Mouse (Mus musculus) midbrain, postnatal 0 days (tissue): ENCODE measurements around the gene Ell. TPM values are rescaled to one million over a fixed set of nuclear protein-coding genes. Genes with fewer than 3 reads are reported as not detected.

Experiments used
- ATAC-seq: fragments of 200-750 bp; cut with Nextera tagmentation; 2 replicates; pipeline ENCODE4 v1.8.0; 2017; ENCODE audit warnings: moderate number of reproducible peaks, mild to moderate bottlenecking, moderate TSS enrichment, moderate library complexity; ENCODE audit not compliant: low FRiP score
- DNase-seq: peaks from one replicate; pipeline ENCODE4 v3.0.0-alpha.2; 2015; ENCODE audit warnings: low spot score
- H3K27ac ChIP-seq: fragments of 300-500 bp; sonication (generic); 2 replicates; pipeline ENCODE4 v1.5.1; 2014; ENCODE audit warnings: low read depth, mild to moderate bottlenecking, low read length, mixed read lengths
- H3K27me3 ChIP-seq: fragments of 300-500 bp; sonication (generic); 2 replicates; pipeline ENCODE4 v1.6.1; 2014; ENCODE audit warnings: low read length, control low read depth, mixed read lengths; ENCODE audit not compliant: insufficient read depth
- H3K36me3 ChIP-seq: fragments of 300-500 bp; sonication (generic); 2 replicates; pipeline ENCODE4 v1.6.1; 2014; ENCODE audit warnings: low read length, control low read depth, mixed read lengths; ENCODE audit not compliant: insufficient read depth
- H3K4me1 ChIP-seq: fragments of 300-500 bp; sonication (generic); 2 replicates; pipeline ENCODE4 v1.6.1; 2014; ENCODE audit warnings: mild to moderate bottlenecking, control low read depth, antibody characterized with exemption, low read length, mixed read lengths; ENCODE audit not compliant: insufficient read depth
- H3K4me2 ChIP-seq: fragments of 300-500 bp; sonication (generic); 2 replicates; pipeline ENCODE4 v1.6.1; 2014; ENCODE audit warnings: low read depth, mild to moderate bottlenecking, low read length, mixed read lengths; ENCODE audit not compliant: poor library complexity, severe bottlenecking
- H3K4me3 ChIP-seq: fragments of 300-500 bp; sonication (generic); 2 replicates; pipeline ENCODE4 v1.5.1; 2014; ENCODE audit warnings: low read depth, mild to moderate bottlenecking, low read length, moderate library complexity
- H3K9ac ChIP-seq: fragments of 300-500 bp; sonication (generic); replicated peaks from 2 replicates; pipeline ENCODE4 v1.6.1; 2014; ENCODE audit warnings: mild to moderate bottlenecking, low read length, moderate library complexity, mixed read lengths; ENCODE audit not compliant: poor library complexity, severe bottlenecking
- H3K9me3 ChIP-seq: fragments of 300-500 bp; sonication (generic); 2 replicates; pipeline ENCODE4 v1.6.1; 2016; ENCODE audit warnings: low read length, control low read depth
- CTCF ChIP-seq: IDR thresholded peaks from 2 replicates; pipeline ENCODE4 v1.5.1; 2016; ENCODE audit warnings: antibody characterized with exemption, mild to moderate bottlenecking
- WGBS: fragments of 180-500 bp; shearing (Covaris S2); extraction: QIAGEN DNeasy Blood & Tissue Kit; methylation state at CpG from one replicate; pipeline ENCODE4 v1.1.7; 2014; 5-methylcytosine and 5-hydroxymethylcytosine counted together
- polyA plus RNA-seq: library from polyadenylated mRNA; unstranded; fragments of >200 nt; fragmentation: Nextera tagmentation; extraction: Ambion mirVana; gene quantifications from 2 replicates; pipeline ENCODE4 v1.2.1, GENCODE M21; 2015
- total RNA-seq: library from RNA; depleted of rRNA; stranded (reverse); fragments of >200 nt; gene quantifications from 2 replicates; pipeline ENCODE4 v1.2.3, GENCODE M21; 2014

Ell gene
- total and polyA plus RNA-seq, 2 experiments from 2014 or later: 13.2 to 14.1 TPM

DNA sequence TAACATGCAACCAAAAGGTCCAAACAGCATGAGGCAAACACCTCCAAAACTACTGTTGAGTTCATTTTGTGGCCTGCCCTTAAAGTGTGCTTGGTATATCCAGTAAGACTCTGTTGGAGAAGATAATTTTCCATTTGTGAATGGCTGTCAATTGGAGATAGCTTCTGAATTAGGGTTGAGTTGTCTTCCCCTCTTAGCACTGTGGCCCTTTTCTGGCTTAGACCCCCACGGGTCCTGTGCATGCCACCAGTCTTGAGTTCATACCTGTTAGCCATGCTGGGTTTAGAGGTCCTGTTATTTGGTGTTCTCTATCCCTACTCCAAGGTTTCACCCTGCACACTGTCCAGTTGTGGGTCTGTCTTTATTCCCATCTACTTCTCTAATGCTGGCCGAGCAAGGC lies 27.5 kb upstream of the Ell start:
- Histone ChIP-seq H3K36me3 (peaks cover 14% of the 10 kb centered on the region; the same call in 1 of the 2 replicates), H3K27me3 (no peaks in the 10 kb centered on the region), H3K4me1 (peaks cover 7% of the 10 kb centered on the region; the same call in 1 of the 2 replicates), H3K9me3 (no peaks in the 10 kb centered on the region), H3K4me3 (no peak overlapping the region), H3K9ac (no peak overlapping the region), H3K4me2 (no peak overlapping the region), H3K27ac (no peak overlapping the region)
- WGBS: 98% methylated on average over 2 of the region's 2 CpGs
- TF ChIP-seq CTCF: no peak
- DNase-seq: no peak
- ATAC-seq: no peak

DNA sequence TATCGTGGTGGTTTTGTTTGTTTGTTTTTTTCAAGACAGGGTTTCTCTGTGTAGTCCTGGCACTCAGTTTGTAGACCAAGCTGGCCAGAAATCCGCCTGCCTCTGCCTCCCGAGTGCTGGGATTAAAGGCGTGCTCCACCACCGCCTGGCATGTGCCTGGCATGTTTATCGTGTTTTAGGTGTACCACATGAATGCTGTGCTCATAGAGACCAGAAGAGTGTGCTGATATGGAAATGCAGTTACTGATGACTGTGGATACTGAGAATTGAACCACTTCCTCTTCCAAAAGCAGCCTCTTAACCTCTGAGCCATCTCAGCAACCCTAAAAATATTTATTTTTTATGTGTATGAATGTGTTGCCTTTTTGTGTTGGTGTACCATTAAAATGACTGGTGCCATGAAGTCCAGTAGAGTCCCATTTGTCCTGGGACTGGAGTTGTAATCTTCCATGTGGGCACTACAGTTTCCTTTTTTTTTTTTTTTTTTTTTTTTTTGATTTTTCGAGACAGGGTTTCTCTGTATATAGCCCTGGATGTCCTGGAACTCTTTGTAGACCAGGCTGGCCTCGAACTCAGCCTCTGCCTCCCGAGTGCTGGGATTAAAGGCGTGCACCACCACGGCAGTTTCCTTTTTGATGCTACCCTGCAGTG lies 26.9 kb upstream of the Ell start:
- no peaks in the 10 kb centered on the region for H3K27me3 ChIP-seq
- 93% methylated on average over 11 of the region's 11 CpGs for WGBS
- peaks cover 16% of the 10 kb centered on the region for H3K36me3 ChIP-seq
- no peaks in the 10 kb centered on the region for H3K9me3 ChIP-seq
- TF ChIP-seq CTCF: no peak
- no peak overlapping the region for H3K4me2 ChIP-seq
- DNase-seq (no peak), ATAC-seq (no peak)
- no peak overlapping the region for H3K9ac ChIP-seq
- H3K4me1 ChIP-seq: peaks cover 7% of the 10 kb centered on the region; the same call in 1 of the 2 replicates
- H3K4me3 ChIP-seq: no peak overlapping the region
- no peak overlapping the region for H3K27ac ChIP-seq

DNA sequence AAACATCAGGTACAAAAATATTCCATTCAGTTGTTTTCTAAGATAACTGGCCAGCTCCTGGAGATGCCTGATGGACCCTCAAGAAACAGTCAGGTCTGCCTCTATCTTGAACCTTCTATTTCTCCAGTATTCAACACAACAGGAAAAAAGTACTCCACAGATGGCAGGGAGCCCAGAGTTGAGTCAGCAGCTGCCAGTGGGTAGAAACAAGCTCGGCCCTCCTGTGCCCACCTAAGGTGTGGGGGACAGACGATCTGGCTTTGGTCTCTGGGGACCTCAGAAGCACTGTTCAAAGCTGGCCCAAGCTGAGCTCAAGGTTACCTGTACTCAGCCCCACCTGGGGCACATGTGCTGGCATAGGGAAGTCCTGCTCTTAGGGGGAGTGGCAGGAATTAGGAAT lies 25.8 kb upstream of the Ell start:
- Histone ChIP-seq H3K9ac (no peak overlapping the region), H3K9me3 (no peaks in the 10 kb centered on the region), H3K4me2 (no peak overlapping the region), H3K36me3 (peaks cover 16% of the 10 kb centered on the region), H3K4me1 (peaks cover 7% of the 10 kb centered on the region; the same call in 1 of the 2 replicates), H3K4me3 (no peak overlapping the region), H3K27ac (no peak overlapping the region), H3K27me3 (no peaks in the 10 kb centered on the region)
- TF ChIP-seq CTCF: no peak
- 65% methylated on average over 2 of the region's 2 CpGs for WGBS
- no peak for ATAC-seq
- DNase-seq: no peak

DNA sequence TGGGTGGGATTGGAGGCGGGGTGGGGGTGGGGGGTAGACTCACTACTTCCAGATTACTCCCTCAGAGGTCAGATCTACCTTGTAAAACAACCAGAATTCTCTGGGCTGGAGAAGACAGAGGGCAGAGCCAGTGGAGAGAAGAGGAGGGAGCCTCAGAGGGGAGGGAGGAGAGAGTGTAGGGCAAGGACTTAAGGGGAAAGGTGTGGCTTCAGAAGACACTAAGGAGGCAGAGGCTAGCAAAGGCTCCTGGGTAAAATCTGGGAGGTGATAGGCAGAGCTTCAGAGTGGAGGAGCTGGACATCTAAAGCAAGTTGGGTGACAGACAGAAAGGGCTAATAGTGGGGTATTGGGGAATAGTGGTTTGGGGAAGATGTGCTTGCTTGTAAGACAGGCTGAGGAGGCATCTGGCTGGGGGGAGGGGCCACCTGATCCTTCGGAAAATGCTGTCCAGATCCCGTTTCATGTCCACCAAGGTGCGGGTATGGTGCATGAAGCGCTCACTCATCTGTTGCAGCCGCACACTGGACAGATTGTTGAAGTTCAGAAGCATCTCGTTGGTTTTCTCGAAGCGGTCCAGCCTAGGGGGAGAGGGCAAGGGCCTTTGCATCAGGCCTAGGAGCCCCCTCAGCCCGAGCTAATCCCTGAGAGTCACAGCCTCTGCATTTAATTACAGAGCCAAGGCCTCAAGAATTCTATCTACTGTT lies 21.2 kb upstream of the Ell start:
- Histone ChIP-seq H3K27me3 (no peaks in the 10 kb centered on the region), H3K27ac (no peak overlapping the region), H3K4me3 (no peak overlapping the region), H3K4me2 (no peak overlapping the region), H3K9ac (no peak overlapping the region), H3K4me1 (no peaks in the 10 kb centered on the region), H3K9me3 (no peaks in the 10 kb centered on the region), H3K36me3 (peaks cover 22% of the 10 kb centered on the region)
- TF ChIP-seq CTCF: no peak
- WGBS: 71% methylated on average over 10 of the region's 10 CpGs
- ATAC-seq (no peak), DNase-seq (no peak)

DNA sequence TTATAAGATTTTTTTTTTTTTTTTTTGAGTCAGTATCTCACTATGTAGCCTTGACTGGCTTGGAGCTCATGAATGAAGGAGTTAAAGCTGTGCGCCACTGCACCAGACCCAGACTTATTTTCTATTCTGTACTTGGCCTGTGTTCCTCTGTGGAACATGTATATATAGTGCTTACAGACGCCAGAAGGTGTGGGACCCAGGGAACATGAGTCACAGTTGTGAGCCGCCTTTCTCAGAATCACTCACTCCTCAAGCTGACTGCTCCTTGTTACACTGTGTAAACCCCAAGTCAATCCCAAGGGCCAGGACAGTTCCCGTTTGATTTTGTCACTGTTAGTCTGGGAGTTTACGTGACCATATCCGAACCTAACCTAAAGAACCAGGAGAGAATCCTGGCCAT lies 20.2 kb upstream of the Ell start:
- H3K27me3 ChIP-seq: no peaks in the 10 kb centered on the region
- H3K4me3 ChIP-seq: no peak overlapping the region
- WGBS: 95% methylated on average over 6 of the region's 6 CpGs
- H3K9ac ChIP-seq: no peak overlapping the region
- no peak for TF ChIP-seq CTCF
- DNase-seq: no peak
- no peaks in the 10 kb centered on the region for H3K9me3 ChIP-seq
- no peak overlapping the region for H3K4me2 ChIP-seq
- H3K36me3 ChIP-seq: peaks cover 22% of the 10 kb centered on the region
- no peak for ATAC-seq
- no peak overlapping the region for H3K27ac ChIP-seq
- 0 out of 2 replicates have a peak, but pooled peaks cover 3% of the 10 kb centered on the region for H3K4me1 ChIP-seq

DNA sequence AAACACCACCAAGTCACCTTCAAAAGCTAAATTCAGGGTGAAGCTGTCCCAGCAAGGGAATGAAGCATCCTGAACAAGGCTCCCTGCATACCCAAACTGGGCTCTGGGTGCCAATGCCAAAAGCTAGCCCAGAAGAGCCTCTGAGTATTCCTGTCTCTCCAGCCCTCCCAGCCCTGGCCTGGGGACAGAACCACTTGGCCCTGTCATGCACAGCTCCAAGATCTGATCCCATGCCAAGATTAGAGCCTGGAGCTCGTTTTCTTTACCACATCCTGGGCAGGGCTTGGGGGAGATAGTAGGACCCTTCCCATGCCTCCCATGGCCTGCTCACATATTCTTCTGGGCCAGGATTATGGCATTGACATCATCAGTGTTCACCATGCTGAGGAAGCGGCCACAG lies 19.7 kb upstream of the Ell start:
- no peak overlapping the region for H3K4me2 ChIP-seq
- H3K9ac ChIP-seq: no peak overlapping the region
- no peaks in the 10 kb centered on the region for H3K27me3 ChIP-seq
- WGBS: 66% methylated on average over 2 of the region's 2 CpGs
- TF ChIP-seq CTCF: no peak
- no peak for ATAC-seq
- H3K27ac ChIP-seq: no peak overlapping the region
- H3K4me1 ChIP-seq: 0 out of 2 replicates have a peak, but pooled peaks cover 3% of the 10 kb centered on the region
- peaks cover 22% of the 10 kb centered on the region for H3K36me3 ChIP-seq
- DNase-seq: no peak
- H3K9me3 ChIP-seq: no peaks in the 10 kb centered on the region
- no peak overlapping the region for H3K4me3 ChIP-seq
